Mouse (Mus musculus) layer of hippocampus, postnatal 25 days (tissue): Measurements from ENCODE around the gene Rwdd4a. TPM values are rescaled to one million over a fixed set of nuclear protein-coding genes. Genes with fewer than 3 reads are reported as not detected.

Experiments
- DNase-seq, 2 experiments: peaks; one replicate each; pipeline ENCODE4 v3.0.0; 2022; ENCODE audit warnings: mixed read lengths in 2 of 2, low spot score in 1 of 2; ENCODE audit errors: extremely low spot score in 1 of 2
- microRNA-seq, 2 experiments: library from miRNA; unstranded; fragments of <30 nt; microRNA quantifications; one replicate each; pipeline ENCODE4 v1.2.0; 2021
- total RNA-seq, 2 experiments: library from RNA; stranded (reverse); gene quantifications; 2 replicates each; pipeline ENCODE4 v1.2.3; 2021

The Rwdd4a gene
- total RNA-seq, 2 experiments from 2014 or later, result 31.4 to 33.8 TPM

DNA sequence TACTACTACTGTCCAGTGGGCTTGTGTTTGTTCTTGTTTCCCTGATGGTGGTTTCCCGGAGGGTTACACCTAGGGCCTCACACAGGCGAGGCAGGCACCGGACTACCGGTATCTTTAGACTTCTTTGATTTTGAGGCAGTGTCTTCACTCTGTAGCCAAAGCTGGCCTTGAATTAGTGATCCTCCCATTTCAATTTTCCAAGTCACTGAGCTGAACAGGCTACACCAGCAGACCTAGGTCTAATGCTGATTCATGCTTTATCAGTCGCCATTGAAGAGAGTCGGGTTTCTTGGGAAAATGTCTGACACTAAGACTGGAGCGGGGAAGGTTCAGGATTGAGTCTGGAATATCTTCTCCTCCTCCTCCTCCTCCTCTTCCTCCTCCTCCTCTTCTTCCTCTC, 40.0 kb downstream of the Rwdd4a start:
- no peak for DNase-seq

GRCm38 (mm10) chr8:47581454-47581853, 48.0 kb downstream of the Rwdd4a start:
- no peak for DNase-seq

DNA sequence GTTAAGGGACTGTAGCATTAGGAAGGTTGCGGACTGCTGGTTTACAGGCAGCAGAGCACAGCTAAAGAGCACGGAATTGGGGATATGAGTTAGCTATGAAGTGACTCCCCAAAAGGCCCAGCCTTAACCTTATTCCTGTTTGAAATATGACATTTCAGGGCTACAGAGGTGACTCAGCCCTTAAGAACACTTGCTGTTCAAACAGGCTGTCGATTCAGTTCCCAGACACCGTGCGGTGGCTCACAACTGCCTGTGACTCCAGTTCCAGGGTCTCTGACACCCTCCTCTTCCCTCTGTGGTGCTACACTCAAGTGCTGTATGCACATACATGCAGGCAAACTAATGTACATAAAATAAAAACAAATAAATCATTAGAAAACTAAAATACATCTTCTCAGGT, 55.2 kb downstream of the Rwdd4a start:
- DNase-seq, result no peak

GRCm38 (mm10) chr8:47590400-47590799, 56.9 kb downstream of the Rwdd4a start:
- DNase-seq, result no peak

DNA sequence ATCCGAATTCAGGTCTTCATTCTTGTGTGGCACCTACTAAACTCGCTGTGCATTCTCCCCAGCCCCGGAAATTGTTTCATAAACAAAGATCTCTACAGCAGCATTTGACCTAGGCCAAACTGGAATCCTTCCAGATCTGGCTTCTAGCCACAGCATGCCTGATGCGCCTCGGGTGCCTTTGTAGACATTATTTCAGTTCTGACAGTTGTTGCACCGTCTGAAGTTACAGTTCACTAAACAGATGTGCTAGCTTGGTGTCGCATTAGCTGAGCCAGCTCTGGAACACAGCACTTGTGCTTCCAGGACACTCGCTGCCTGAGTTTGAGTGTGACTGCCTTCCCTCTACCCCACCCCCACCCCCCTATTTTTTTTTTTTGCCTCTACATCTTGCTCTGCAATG, 67.2 kb downstream of the Rwdd4a start:
- DNase-seq, result no peak

Small RNA genes lying within 50 kb of the gene (microRNA-seq; reads per million reads assigned to microRNA genes)
- gene Gm27409, result 0 reads per million in 2 experiments

Other genes with a start within 250 kb of the Rwdd4a start
- gene Stox2, start 87.3 kb upstream of the Rwdd4a start, total RNA-seq, result 10 to 100 TPM; 72.0 to 89.5 TPM
- gene Trappc11, start 194 bp upstream of the Rwdd4a start, total RNA-seq, result 10 to 100 TPM; 52.9 to 53.6 TPM
- 10 to 100 TPM; 33.7 to 37.4 TPM for gene Ing2, start 141.9 kb downstream of the Rwdd4a start, total RNA-seq
- gene Cdkn2aip, start 180.3 kb downstream of the Rwdd4a start, total RNA-seq, result 10 to 100 TPM; 15.1 to 16.5 TPM